Mouse (Mus musculus): ENCODE measurements around the gene Fbxl15. TPM values are rescaled to one million over a fixed set of nuclear protein-coding genes. Genes with fewer than 3 reads are reported as not detected.

Gene Fbxl15
- polyA plus RNA-seq, 1 experiment: 18.6 TPM

GRCm38 (mm10) chr19:46357344-46358280 lies 29.6 kb downstream of the Fbxl15 start:
- H3K9me3 ChIP-seq: peaks cover 31% of the 10 kb centered on the region
- H3K4me1 ChIP-seq: peaks cover 31% of the 10 kb centered on the region
- peaks cover 81% of the 10 kb centered on the region for H3K27me3 ChIP-seq (replicated peaks)
- no peaks in the 10 kb centered on the region for H3K36me3 ChIP-seq (replicated peaks; ENCODE audit: low read length)
- TF ChIP-seq GATA1 (IDR thresholded peaks at IDR 0.05; ENCODE audit: borderline replicate concordance, low read length): no peak
- no peak for TF ChIP-seq FLI1 (IDR thresholded peaks at IDR 0.05; ENCODE audit: low read length)
- H3K4me3 ChIP-seq (replicated peaks): peak overlapping the region; percentile 90

GRCm38 (mm10) chr19:46358381-46358780 lies 30.4 kb downstream of the Fbxl15 start:
- TF ChIP-seq GATA1 (IDR thresholded peaks at IDR 0.05; ENCODE audit: borderline replicate concordance, low read length) (no peak), FLI1 (IDR thresholded peaks at IDR 0.05; ENCODE audit: low read length) (no peak)
- H3K4me1 ChIP-seq: peaks cover 31% of the 10 kb centered on the region
- H3K4me3 ChIP-seq (replicated peaks): peak overlapping the region; percentile 53

GRCm38 (mm10) chr19:46362104-46362503 lies 34.1 kb downstream of the Fbxl15 start:
- no peak for TF ChIP-seq FLI1 (IDR thresholded peaks at IDR 0.05; ENCODE audit: low read length)
- TF ChIP-seq GATA1 (IDR thresholded peaks at IDR 0.05; ENCODE audit: borderline replicate concordance, low read length): no peak
- no peak overlapping the region for H3K4me3 ChIP-seq (replicated peaks)
- no peaks in the 10 kb centered on the region for H3K36me3 ChIP-seq (replicated peaks; ENCODE audit: low read length)
- H3K4me1 ChIP-seq: peaks cover 25% of the 10 kb centered on the region
- H3K27me3 ChIP-seq (replicated peaks): peaks cover 78% of the 10 kb centered on the region
- H3K9me3 ChIP-seq: peaks cover 32% of the 10 kb centered on the region

More at GRCm38 (mm10) chr19:46358381-46358780, 30.4 kb downstream of the Fbxl15 start:
- Histone ChIP-seq H3K27me3 (replicated peaks) (peaks cover 80% of the 10 kb centered on the region), H3K36me3 (replicated peaks; ENCODE audit: low read length) (no peaks in the 10 kb centered on the region), H3K9me3 (peaks cover 29% of the 10 kb centered on the region)

GRCm38 (mm10) chr19:46363294-46364009 lies 35.5 kb downstream of the Fbxl15 start:
- H3K36me3 ChIP-seq (replicated peaks; ENCODE audit: low read length): no peaks in the 10 kb centered on the region
- peaks cover 12% of the 10 kb centered on the region for H3K4me1 ChIP-seq
- peaks cover 79% of the 10 kb centered on the region for H3K27me3 ChIP-seq (replicated peaks)
- TF ChIP-seq GATA1 (IDR thresholded peaks at IDR 0.05; ENCODE audit: borderline replicate concordance, low read length) (no peak), FLI1 (IDR thresholded peaks at IDR 0.05; ENCODE audit: low read length) (no peak)
- no peak overlapping the region for H3K4me3 ChIP-seq (replicated peaks)
- H3K9me3 ChIP-seq: peaks cover 29% of the 10 kb centered on the region

GRCm38 (mm10) chr19:46367798-46368590 lies 40.0 kb downstream of the Fbxl15 start:
- Histone ChIP-seq H3K9me3 (peaks cover 12% of the 10 kb centered on the region), H3K4me1 (peaks cover 8% of the 10 kb centered on the region), H3K4me3 (replicated peaks) (no peak overlapping the region), H3K27me3 (replicated peaks) (peaks cover 53% of the 10 kb centered on the region), H3K36me3 (replicated peaks; ENCODE audit: low read length) (no peaks in the 10 kb centered on the region)
- TF ChIP-seq GATA1 (IDR thresholded peaks at IDR 0.05; ENCODE audit: borderline replicate concordance, low read length): no peak
- no peak for TF ChIP-seq FLI1 (IDR thresholded peaks at IDR 0.05; ENCODE audit: low read length)

- no peak overlapping the region for H3K4me3 ChIP-seq (replicated peaks)
- H3K9me3 ChIP-seq: peaks cover 5% of the 10 kb centered on the region
- TF ChIP-seq FLI1 (IDR thresholded peaks at IDR 0.05; ENCODE audit: low read length) (no peak), GATA1 (IDR thresholded peaks at IDR 0.05; ENCODE audit: borderline replicate concordance, low read length) (no peak)
- peaks cover 5% of the 10 kb centered on the region for H3K4me1 ChIP-seq
- peaks cover 43% of the 10 kb centered on the region for H3K27me3 ChIP-seq (replicated peaks)
- H3K36me3 ChIP-seq (replicated peaks; ENCODE audit: low read length): no peaks in the 10 kb centered on the region
These were observed 41.2 kb downstream of the Fbxl15 start for GRCm38 (mm10) chr19:46369204-46369603.

- Histone ChIP-seq H3K27me3 (replicated peaks) (peaks cover 8% of the 10 kb centered on the region), H3K36me3 (replicated peaks; ENCODE audit: low read length) (peaks cover 45% of the 10 kb centered on the region), H3K4me1 (no peaks in the 10 kb centered on the region; the same call in 1 of the 2 replicates), H3K9me3 (no peaks in the 10 kb centered on the region), H3K4me3 (replicated peaks) (no peak overlapping the region)
- TF ChIP-seq FLI1 (IDR thresholded peaks at IDR 0.05; ENCODE audit: low read length): no peak
- no peak for TF ChIP-seq GATA1 (IDR thresholded peaks at IDR 0.05; ENCODE audit: borderline replicate concordance, low read length)
These were observed 46.6 kb downstream of the Fbxl15 start for GRCm38 (mm10) chr19:46374477-46375088.

- H3K4me3 ChIP-seq (replicated peaks): no peak overlapping the region
- TF ChIP-seq GATA1 (IDR thresholded peaks at IDR 0.05; ENCODE audit: borderline replicate concordance, low read length): no peak
- TF ChIP-seq FLI1 (IDR thresholded peaks at IDR 0.05; ENCODE audit: low read length): no peak
- peaks cover 54% of the 10 kb centered on the region for H3K36me3 ChIP-seq (replicated peaks; ENCODE audit: low read length)
These were observed 47.5 kb downstream of the Fbxl15 start for GRCm38 (mm10) chr19:46375489-46375888.

GRCm38 (mm10) chr19:46375891-46376290 lies 47.9 kb downstream of the Fbxl15 start:
- H3K36me3 ChIP-seq (replicated peaks; ENCODE audit: low read length): peaks cover 58% of the 10 kb centered on the region
- H3K27me3 ChIP-seq (replicated peaks): peaks cover 8% of the 10 kb centered on the region
- no peaks in the 10 kb centered on the region; the same call in 1 of the 2 replicates for H3K4me1 ChIP-seq
- no peak overlapping the region for H3K4me3 ChIP-seq (replicated peaks)
- no peaks in the 10 kb centered on the region for H3K9me3 ChIP-seq
- no peak for TF ChIP-seq FLI1 (IDR thresholded peaks at IDR 0.05; ENCODE audit: low read length)
- no peak for TF ChIP-seq GATA1 (IDR thresholded peaks at IDR 0.05; ENCODE audit: borderline replicate concordance, low read length)

More at GRCm38 (mm10) chr19:46375489-46375888, 47.5 kb downstream of the Fbxl15 start:
- Histone ChIP-seq H3K27me3 (replicated peaks) (peaks cover 8% of the 10 kb centered on the region), H3K4me1 (no peaks in the 10 kb centered on the region; the same call in 1 of the 2 replicates), H3K9me3 (no peaks in the 10 kb centered on the region)

Other genes starting within 250 kb of the Fbxl15 start
- not detected in 2 replicates for gene Elovl3, start 196.3 kb upstream of the Fbxl15 start, polyA plus RNA-seq (2012; ENCODE audit: insufficient read depth, low replicate concordance)
- gene Pitx3, start 179.9 kb upstream of the Fbxl15 start, polyA plus RNA-seq (2012; ENCODE audit: insufficient read depth, low replicate concordance): not detected in 2 replicates
- 457 and 459 TPM in 2 replicates for gene Gbf1, start 175.7 kb upstream of the Fbxl15 start, polyA plus RNA-seq (2012; ENCODE audit: insufficient read depth, low replicate concordance)
- gene Nfkb2, start 23.9 kb upstream of the Fbxl15 start, polyA plus RNA-seq (2012; ENCODE audit: insufficient read depth, low replicate concordance): 32.0 and 46.7 TPM in 2 replicates
- gene Psd, start 1.0 kb upstream of the Fbxl15 start, polyA plus RNA-seq (2012; ENCODE audit: insufficient read depth, low replicate concordance): 0.19 TPM in 1 of 2 replicates, not detected in the other
- gene Cuedc2, start 10.5 kb downstream of the Fbxl15 start, polyA plus RNA-seq (2012; ENCODE audit: insufficient read depth, low replicate concordance): 39.1 and 126 TPM in 2 replicates
- 8.8 and 9.9 TPM in 2 replicates for gene Mfsd13a, start 12.9 kb downstream of the Fbxl15 start, polyA plus RNA-seq (2012; ENCODE audit: insufficient read depth, low replicate concordance)
- gene 2310034G01Rik, start 22.1 kb downstream of the Fbxl15 start, polyA plus RNA-seq (2012; ENCODE audit: insufficient read depth, low replicate concordance): 0.32 TPM in 1 of 2 replicates, not detected in the other
- gene Actr1a, start 67.6 kb downstream of the Fbxl15 start, polyA plus RNA-seq (2012; ENCODE audit: insufficient read depth, low replicate concordance): 35.2 and 96.8 TPM in 2 replicates
- 8.7 and 23.5 TPM in 2 replicates for gene Sufu, start 68.7 kb downstream of the Fbxl15 start, polyA plus RNA-seq (2012; ENCODE audit: insufficient read depth, low replicate concordance)
- 207 and 435 TPM in 2 replicates for gene Trim8, start 173.5 kb downstream of the Fbxl15 start, polyA plus RNA-seq (2012; ENCODE audit: insufficient read depth, low replicate concordance)
- gene Arl3, start 245.0 kb downstream of the Fbxl15 start, polyA plus RNA-seq (2012; ENCODE audit: insufficient read depth, low replicate concordance): 5.8 and 22.9 TPM in 2 replicates
- gene Sfxn2, start 245.2 kb downstream of the Fbxl15 start, polyA plus RNA-seq (2012; ENCODE audit: insufficient read depth, low replicate concordance): 0.38 TPM in 1 of 2 replicates, not detected in the other

Data from megakaryocyte, embryonic 14.5 days (primary cell).